Mouse (Mus musculus) retina, postnatal 1 day (tissue): ENCODE measurements around the gene Cntnap2.
A peak's percentile ranks its signal among the peaks of the same experiment; 100 is the strongest.

ENCODE experiments used
- DNase-seq: peaks from one replicate; pipeline ENCODE4 v3.0.0-alpha.2; 2012

The Cntnap2 gene

GRCm38 (mm10) chr6:45059091-45059490, at the start of gene Cntnap2:
TSS of gene Cntnap2 (plus strand) at chr6:45059357.
- peak; percentile 85 for DNase-seq

- peak; percentile 72 for DNase-seq
These were observed 33.0 kb upstream of the Cntnap2 start for GRCm38 (mm10) chr6:45026011-45026682.

- no peak for DNase-seq
These were observed 19.7 kb upstream of the Cntnap2 start for GRCm38 (mm10) chr6:45039454-45039853.

GRCm38 (mm10) chr6:45059556-45060471, 657 bp downstream of the Cntnap2 start:
- peak; percentile 76 for DNase-seq

GRCm38 (mm10) chr6:45062214-45062997, 3.2 kb downstream of the Cntnap2 start:
- DNase-seq, result peak; percentile 14

GRCm38 (mm10) chr6:45088304-45088703, 29.1 kb downstream of the Cntnap2 start:
- peak; percentile 12 for DNase-seq

GRCm38 (mm10) chr6:45113613-45114012, 54.5 kb downstream of the Cntnap2 start:
- peak; percentile 58 for DNase-seq

GRCm38 (mm10) chr6:45144882-45145281, 85.7 kb downstream of the Cntnap2 start:
- no peak for DNase-seq

GRCm38 (mm10) chr6:45205039-45205438, 145.9 kb downstream of the Cntnap2 start:
- DNase-seq, result peak; percentile 92

GRCm38 (mm10) chr6:45214330-45214729, 155.2 kb downstream of the Cntnap2 start:
- DNase-seq, result peak; percentile 10

GRCm38 (mm10) chr6:45229002-45229401, 169.8 kb downstream of the Cntnap2 start:
- no peak for DNase-seq

- peak; percentile 92 for DNase-seq
These were observed 173.4 kb downstream of the Cntnap2 start for GRCm38 (mm10) chr6:45232571-45232970.

GRCm38 (mm10) chr6:45236531-45236930, 177.4 kb downstream of the Cntnap2 start:
- no peak for DNase-seq

GRCm38 (mm10) chr6:45238117-45238516, 179.0 kb downstream of the Cntnap2 start:
- DNase-seq, result no peak

- DNase-seq, result no peak
These were observed 182.1 kb downstream of the Cntnap2 start for GRCm38 (mm10) chr6:45241218-45241617.

- no peak for DNase-seq
These were observed 185.5 kb downstream of the Cntnap2 start for GRCm38 (mm10) chr6:45244680-45245079.

- no peak for DNase-seq
These were observed 198.9 kb downstream of the Cntnap2 start for GRCm38 (mm10) chr6:45258047-45258446.

GRCm38 (mm10) chr6:45271537-45271936, 212.4 kb downstream of the Cntnap2 start:
- DNase-seq, result no peak

GRCm38 (mm10) chr6:45273259-45273775, 214.2 kb downstream of the Cntnap2 start:
- no peak for DNase-seq

GRCm38 (mm10) chr6:45290154-45290553, 231.0 kb downstream of the Cntnap2 start:
- no peak for DNase-seq

GRCm38 (mm10) chr6:45317455-45317854, 258.3 kb downstream of the Cntnap2 start:
- peak; percentile 53 for DNase-seq

GRCm38 (mm10) chr6:45323505-45323904, 264.3 kb downstream of the Cntnap2 start:
- DNase-seq, result peak; percentile 30
